Mouse (Mus musculus): ENCODE data around the gene 1500009C09Rik. TPM values are rescaled to one million over a fixed set of nuclear protein-coding genes. Genes with fewer than 3 reads are reported as not detected.

1500009C09Rik gene
- total and polyA plus RNA-seq, 3 experiments = not detected

- in situ Hi-C loops (cut with MboI; ENCODE audit: low pct_ligation_motif_present, low pct_unique_long_range_greater_than_20kb, low sequenced_read_pairs) = loop anchor here (25.0 kb wide), 1 partner anchor 488 kb away; the partner anchor contains the start of gene Cyp2d26
- DNase-seq (ENCODE audit: extremely low read depth) = no peak
- Histone ChIP-seq H3K4me1 (ENCODE audit: control insufficient read depth in 1 of 2, insufficient read depth in 2 of 2) (no peaks in the 10 kb centered on the region), H3K4me3 (replicated peaks in 1 of 3; ENCODE audit: low read depth in 2 of 3, low read length in 2 of 3, poor library complexity in 1 of 3) (no peak within 1 kb of the TSS), H3K79me2 (replicated peaks; ENCODE audit: control insufficient read depth, extremely low read depth, insufficient read depth, poor library complexity, severe bottlenecking) (no peaks in the 10 kb centered on the region), H3K36me3 (replicated peaks in 1 of 2; ENCODE audit: control insufficient read depth in 1 of 2, insufficient read depth in 1 of 2, low read length in 1 of 2) (no peaks in the 10 kb centered on the region), H3K4me2 (ENCODE audit: insufficient read depth, low read depth, poor library complexity, severe bottlenecking) (no peak within 1 kb of the TSS), H3K27ac (ENCODE audit: insufficient read depth, low read depth) (no peak within 1 kb of the TSS), H3K27me3 (replicated peaks) (peaks cover 41% of the 10 kb centered on the region), H3K9me3 (replicated peaks; ENCODE audit: low read length) (peaks cover 6% of the 10 kb centered on the region), H3K9ac (ENCODE audit: insufficient read depth, low read depth) (no peak within 1 kb of the TSS)
- no peak for TF ChIP-seq ETS1 (conservative IDR thresholded peaks at IDR 0.05; ENCODE audit: low read depth, low read length)
- TF ChIP-seq MEF2A (IDR thresholded peaks at IDR 0.05; ENCODE audit: borderline replicate concordance, low read depth, low read length) = no peak
- no peak for TF ChIP-seq ZC3H11A (IDR thresholded peaks at IDR 0.05; ENCODE audit: low read depth, low read length)
- TF ChIP-seq EP300 (IDR thresholded peaks at IDR 0.05; ENCODE audit: low read length) = no peak
- TF ChIP-seq ELF1 (IDR thresholded peaks at IDR 0.05; ENCODE audit: low read depth, low read length) = no peak
- no peak for TF ChIP-seq MXI1 (IDR thresholded peaks at IDR 0.05; ENCODE audit: low read depth, low read length)
- no peak for TF ChIP-seq SMC3 (IDR thresholded peaks at IDR 0.05; ENCODE audit: low read depth, low read length)
- no peak for TF ChIP-seq USF1 (IDR thresholded peaks at IDR 0.05; ENCODE audit: low read depth, low read length)
- TF ChIP-seq RCOR1 (conservative IDR thresholded peaks at IDR 0.05; ENCODE audit: low read depth, low read length) = no peak
- TF ChIP-seq NELFE (IDR thresholded peaks at IDR 0.05; ENCODE audit: low read depth, low read length) = no peak
- no peak for TF ChIP-seq TBP (conservative IDR thresholded peaks at IDR 0.05; ENCODE audit: low read depth, low read length)
- no peak for TF ChIP-seq MAX (IDR thresholded peaks at IDR 0.05; ENCODE audit: low read length)
- no peak for TF ChIP-seq MAFK (IDR thresholded peaks at IDR 0.05; ENCODE audit: insufficient replicate concordance, low read length)
- TF ChIP-seq CTCF (conservative IDR thresholded peaks at IDR 0.05 in 1 of 2, IDR thresholded peaks at IDR 0.05 in 1 of 2; ENCODE audit: low read depth in 2 of 2, low read length in 2 of 2) = no peak
- TF ChIP-seq BHLHE40 (IDR thresholded peaks at IDR 0.05; ENCODE audit: low read depth, low read length) = no peak
- TF ChIP-seq POLR2AphosphoS2 (IDR thresholded peaks at IDR 0.05; ENCODE audit: low read depth, low read length) = no peak
- TF ChIP-seq HCFC1 (IDR thresholded peaks at IDR 0.05; ENCODE audit: low read depth, low read length) = no peak
- dilution Hi-C loops (cut with MboI; ENCODE audit: extremely low pct_ligation_motif_present, extremely low pct_unique_long_range_greater_than_20kb, low sequenced_read_pairs) = no loop called here
Measured at GRCm38 (mm10) chr15:82298764-82299561, 46.8 kb downstream of the 1500009C09Rik start, which contains the start of gene Wbp2nl. TSS of gene Wbp2nl (plus strand) at chr15:82298954.

GRCm38 (mm10) chr15:82307107-82307506 is 54.9 kb downstream of the 1500009C09Rik start:
- TF ChIP-seq MEF2A (IDR thresholded peaks at IDR 0.05; ENCODE audit: borderline replicate concordance, low read depth, low read length) = no peak
- no peak overlapping the region for H3K27ac ChIP-seq (ENCODE audit: insufficient read depth, low read depth)
- H3K79me2 ChIP-seq (replicated peaks; ENCODE audit: control insufficient read depth, extremely low read depth, insufficient read depth, poor library complexity, severe bottlenecking) = no peaks in the 10 kb centered on the region
- H3K4me3 ChIP-seq (replicated peaks in 1 of 3; ENCODE audit: low read depth in 2 of 3, low read length in 2 of 3, poor library complexity in 1 of 3) = no peak overlapping the region
- no peak overlapping the region for H3K9ac ChIP-seq (ENCODE audit: insufficient read depth, low read depth)
- DNase-seq (ENCODE audit: extremely low read depth) = no peak
- dilution Hi-C loops (cut with MboI; ENCODE audit: extremely low pct_ligation_motif_present, extremely low pct_unique_long_range_greater_than_20kb, low sequenced_read_pairs) = no loop called here
- H3K9me3 ChIP-seq (replicated peaks; ENCODE audit: low read length) = peaks cover 2% of the 10 kb centered on the region
- H3K4me2 ChIP-seq (ENCODE audit: insufficient read depth, low read depth, poor library complexity, severe bottlenecking) = no peak overlapping the region
- in situ Hi-C loops (cut with MboI; ENCODE audit: low pct_ligation_motif_present, low pct_unique_long_range_greater_than_20kb, low sequenced_read_pairs) = no loop called here
- no peaks in the 10 kb centered on the region for H3K4me1 ChIP-seq (ENCODE audit: control insufficient read depth in 1 of 2, insufficient read depth in 2 of 2)
- H3K27me3 ChIP-seq (replicated peaks) = peaks cover 62% of the 10 kb centered on the region
- no peaks in the 10 kb centered on the region for H3K36me3 ChIP-seq (replicated peaks in 1 of 2; ENCODE audit: control insufficient read depth in 1 of 2, insufficient read depth in 1 of 2, low read length in 1 of 2)
